Mouse (Mus musculus) neutrophil, adult 59 days (primary cell): ENCODE results near the gene Rbck1. TPM values are rescaled to one million over a fixed set of nuclear protein-coding genes. Genes with fewer than 3 reads are reported as not detected.

ENCODE experiments used
- total RNA-seq, 2 experiments: library from RNA; stranded (reverse); gene quantifications; 1 replicate in 1 of 2; 2 replicates in 1 of 2; pipeline ENCODE4 v1.2.4; 2023

Rbck1 gene
- total RNA-seq: 10 to 100 TPM; 77.5 to 83.0 TPM

DNA sequence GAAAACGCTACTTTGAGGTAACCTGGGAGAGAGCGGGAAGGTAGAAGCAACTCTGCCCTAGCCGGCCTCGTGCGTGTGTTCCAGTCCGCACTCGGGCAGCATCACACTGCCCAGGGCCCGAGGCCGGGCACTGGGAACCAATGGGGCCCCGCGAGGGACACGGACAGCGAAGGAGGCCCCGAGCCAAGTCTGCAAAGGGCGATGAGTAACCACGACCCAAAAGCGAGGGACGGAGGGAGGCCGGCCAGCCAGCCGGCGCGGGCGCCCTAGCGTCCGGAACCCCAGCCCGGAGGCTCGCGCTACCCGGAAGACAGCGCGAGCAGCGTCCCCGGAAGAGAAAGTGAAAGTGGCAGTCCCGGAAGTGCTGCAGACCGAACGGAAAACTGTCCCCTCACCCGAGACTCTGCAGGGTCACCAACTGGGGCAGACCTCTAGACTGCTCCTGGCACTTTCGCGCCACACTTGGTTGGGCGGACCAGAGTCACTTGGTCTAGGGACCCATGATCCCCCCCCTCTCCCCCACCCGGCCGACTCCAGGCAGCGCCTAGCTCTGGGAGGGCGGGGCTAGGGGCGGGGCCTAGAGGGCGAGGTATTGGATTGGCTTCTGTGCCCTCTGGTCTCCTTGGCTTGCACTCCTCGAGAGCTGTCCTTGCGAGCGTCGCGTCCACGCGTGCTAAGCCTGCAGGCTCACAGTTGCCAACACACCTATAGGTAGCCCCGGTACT is at the start of gene Rbck1:
Gene Rbck1 (minus strand): TSS at position 553 of the 725 bp plus-strand sequence.

DNA sequence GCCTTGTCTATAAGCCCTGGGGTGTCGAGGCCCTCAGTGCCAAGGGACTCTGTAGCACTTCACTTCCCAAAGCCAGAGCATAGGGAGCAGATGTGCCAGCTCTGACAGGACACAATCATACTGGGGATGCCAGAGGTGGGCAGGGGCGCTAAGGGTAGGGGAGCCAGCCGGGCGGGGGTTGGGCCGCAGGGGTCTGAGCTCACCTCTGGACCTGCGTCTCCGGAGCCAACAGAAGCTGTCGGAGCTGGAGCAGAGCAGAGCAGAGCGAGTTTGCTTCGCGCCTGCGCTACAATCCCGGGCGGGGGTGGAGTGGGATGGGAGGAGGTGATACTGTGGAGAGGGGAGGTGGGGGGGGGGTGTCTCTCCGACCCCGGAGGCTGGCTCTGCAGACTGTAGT is 43.9 kb upstream of the Rbck1 start, which contains the start of gene Nrsn2:
Gene Nrsn2 (minus strand): TSS at position 294 of the 397 bp plus-strand sequence.

DNA sequence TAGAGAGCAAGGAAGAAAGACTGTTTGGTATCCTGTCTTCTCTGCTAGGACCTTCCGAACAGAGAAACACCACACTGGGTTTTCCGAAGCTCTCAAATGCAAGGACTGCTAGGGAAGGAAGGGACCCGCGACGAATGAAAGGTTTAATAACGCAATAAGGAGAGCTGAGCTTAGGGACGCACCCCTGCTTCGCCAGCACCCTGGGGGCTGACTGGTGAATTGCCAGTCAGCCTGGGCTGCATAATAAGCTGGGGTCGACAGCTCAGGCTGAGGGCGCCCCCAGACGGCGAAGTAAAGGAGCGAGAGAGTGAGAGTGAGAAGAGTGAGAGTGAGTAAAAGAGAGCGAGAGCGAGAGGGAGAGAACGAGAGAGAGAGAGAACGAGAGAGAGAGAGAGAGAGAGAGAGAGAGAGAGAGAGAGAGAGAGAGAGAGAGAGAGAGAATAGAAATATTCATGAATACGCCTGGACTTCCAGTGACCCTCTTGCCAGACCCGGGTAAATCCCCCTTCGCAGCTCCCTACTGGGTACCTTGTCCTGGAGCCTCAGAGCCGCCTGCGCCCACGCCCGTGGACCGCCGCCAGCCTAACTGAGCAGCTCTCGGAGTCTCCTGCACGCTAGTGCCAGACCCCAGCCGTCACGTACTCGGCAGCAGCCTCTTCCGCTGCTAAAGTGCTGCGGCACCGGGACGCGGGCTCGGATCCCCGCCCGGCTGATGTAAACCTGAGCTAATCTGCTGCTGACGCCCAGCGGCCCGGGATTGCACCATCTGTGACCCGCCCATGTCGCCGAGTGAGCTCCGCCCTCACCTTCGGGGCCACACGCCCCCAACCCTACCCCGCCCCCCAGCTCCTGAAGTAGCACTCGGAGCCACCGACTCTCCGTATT is 11.1 kb upstream of the Rbck1 start, which contains the start of gene Trib3:
Gene Trib3 (minus strand): TSS at position 704 of the 885 bp plus-strand sequence.

GRCm38 (mm10) chr2:152293727-152294475 is 38.6 kb downstream of the Rbck1 start, which contains the start of gene Tbc1d20:
Tbc1d20 (plus strand) TSS chr2:152293828.

Other genes with a start within 250 kb of the Rbck1 start
- gene Srxn1, start 227.1 kb downstream of the Rbck1 start, total RNA-seq: 1 to 10 TPM; 3.6 to 8.7 TPM
- gene Tcf15, start 189.1 kb downstream of the Rbck1 start, total RNA-seq: not detected
- gene Csnk2a1, start 105.8 kb downstream of the Rbck1 start, total RNA-seq: 10 to 100 TPM; 57.8 to 58.7 TPM
- gene Tbc1d20, start 38.8 kb downstream of the Rbck1 start, total RNA-seq: 10 to 100 TPM; 77.3 to 78.6 TPM
- gene Trib3, start 11.4 kb upstream of the Rbck1 start, total RNA-seq: 1 to 10 TPM; 2.9 to 4.0 TPM
- not detected for gene Nrsn2, start 44.0 kb upstream of the Rbck1 start, total RNA-seq
- 1 to 10 TPM in 1 of 2 experiments, under 1 TPM in 1; 0.77 to 1.5 TPM for gene Sox12, start 65.4 kb upstream of the Rbck1 start, total RNA-seq
- 1 to 10 TPM; 1.9 TPM for gene Zcchc3, start 82.4 kb upstream of the Rbck1 start, total RNA-seq
- under 1 TPM in 1 of 2 experiments, not detected in 1; 0.31 TPM for gene 6820408C15Rik, start 82.9 kb upstream of the Rbck1 start, total RNA-seq
- gene Defb23, start 132.0 kb upstream of the Rbck1 start, total RNA-seq: not detected
- not detected for gene Defb20, start 144.4 kb upstream of the Rbck1 start, total RNA-seq
- gene Defb22, start 157.5 kb upstream of the Rbck1 start, total RNA-seq: not detected
- not detected for gene Defb26, start 179.0 kb upstream of the Rbck1 start, total RNA-seq
- not detected for gene Defb28, start 185.6 kb upstream of the Rbck1 start, total RNA-seq
- not detected for gene Defb29, start 207.4 kb upstream of the Rbck1 start, total RNA-seq
- not detected for gene Gm17416, start 236.7 kb upstream of the Rbck1 start, total RNA-seq
- gene Defb21, start 240.1 kb upstream of the Rbck1 start, total RNA-seq: not detected
- gene Defb19, start 247.7 kb upstream of the Rbck1 start, total RNA-seq: not detected